Mouse (Mus musculus): ENCODE data around the gene Gm13277. TPM values are rescaled to one million over a fixed set of nuclear protein-coding genes. Genes with fewer than 3 reads are reported as not detected.
"Not testable (repeated sequence)": the region's sequence is repeated elsewhere in the genome, so short reads cannot be mapped to it uniquely, and the experiment has no call there.

Gm13277 gene
- total RNA-seq, 1 experiment = not detected

- Histone ChIP-seq H3K9ac (ENCODE audit: insufficient read depth, low read depth, low read length, poor library complexity, severe bottlenecking) (no peak overlapping the region), H3K36me3 (ENCODE audit: control insufficient read depth, insufficient read depth, low read length, poor library complexity, severe bottlenecking) (no peaks in the 10 kb centered on the region), H3K27ac (ENCODE audit: insufficient read depth, low read depth, low read length, poor library complexity, severe bottlenecking) (no peak overlapping the region), H3K9me3 (ENCODE audit: control insufficient read depth, insufficient read depth, low read depth, low read length) (no peaks in the 10 kb centered on the region), H3K4me1 (ENCODE audit: control insufficient read depth in 2 of 2, insufficient read depth in 2 of 2, low read length in 2 of 2, poor library complexity in 1 of 2) (no peaks in the 10 kb centered on the region), H3K4me3 (ENCODE audit: insufficient read depth in 1 of 2, low read depth in 1 of 2, low read length in 2 of 2, poor library complexity in 1 of 2, severe bottlenecking in 1 of 2) (no peak overlapping the region)
- TF ChIP-seq CHD2 (IDR thresholded peaks at IDR 0.05; ENCODE audit: low read depth, low read length) (no peak), HCFC1 (IDR thresholded peaks at IDR 0.05; ENCODE audit: borderline replicate concordance, insufficient read depth, low read length) (no peak), ZC3H11A (IDR thresholded peaks at IDR 0.05; ENCODE audit: borderline replicate concordance, low read depth, low read length) (no peak), ZNF384 (IDR thresholded peaks at IDR 0.05; ENCODE audit: low read depth, low read length) (no peak), MAFK (IDR thresholded peaks at IDR 0.05; ENCODE audit: insufficient read depth, low read depth, low read length) (no peak)
- no peak for DNase-seq (ENCODE audit: low read depth, low spot score)
- in situ Hi-C loops (cut with MboI; ENCODE audit: low sequenced_read_pairs in 2 of 2, unreplicated experiment in 2 of 2) = no loop called here
Observed at GRCm38 (mm10) chr4:88749926-88750325, 38.5 kb upstream of the Gm13277 start.

- DNase-seq (ENCODE audit: low read depth, low spot score); H3K9ac ChIP-seq (ENCODE audit: insufficient read depth, low read depth, low read length, poor library complexity, severe bottlenecking); in situ Hi-C loops (cut with MboI; ENCODE audit: low sequenced_read_pairs in 2 of 2, unreplicated experiment in 2 of 2); H3K9me3 ChIP-seq (ENCODE audit: control insufficient read depth, insufficient read depth, low read depth, low read length); H3K4me1 ChIP-seq (ENCODE audit: control insufficient read depth in 2 of 2, insufficient read depth in 2 of 2, low read length in 2 of 2, poor library complexity in 1 of 2); H3K4me3 ChIP-seq (ENCODE audit: insufficient read depth in 1 of 2, low read depth in 1 of 2, low read length in 2 of 2, poor library complexity in 1 of 2, severe bottlenecking in 1 of 2); H3K36me3 ChIP-seq (ENCODE audit: control insufficient read depth, insufficient read depth, low read length, poor library complexity, severe bottlenecking); H3K27ac ChIP-seq (ENCODE audit: insufficient read depth, low read depth, low read length, poor library complexity, severe bottlenecking): not testable (repeated sequence)
Observed at GRCm38 (mm10) chr4:88754818-88755340, 33.6 kb upstream of the Gm13277 start, which contains the start of gene Gm13271. TSS of gene Gm13271 (plus strand) at chr4:88754868.

- H3K9me3 ChIP-seq (ENCODE audit: control insufficient read depth, insufficient read depth, low read depth, low read length); H3K9ac ChIP-seq (ENCODE audit: insufficient read depth, low read depth, low read length, poor library complexity, severe bottlenecking); H3K36me3 ChIP-seq (ENCODE audit: control insufficient read depth, insufficient read depth, low read length, poor library complexity, severe bottlenecking); H3K4me3 ChIP-seq (ENCODE audit: insufficient read depth in 1 of 2, low read depth in 1 of 2, low read length in 2 of 2, poor library complexity in 1 of 2, severe bottlenecking in 1 of 2); H3K27ac ChIP-seq (ENCODE audit: insufficient read depth, low read depth, low read length, poor library complexity, severe bottlenecking); H3K4me1 ChIP-seq (ENCODE audit: control insufficient read depth in 2 of 2, insufficient read depth in 2 of 2, low read length in 2 of 2, poor library complexity in 1 of 2); DNase-seq (ENCODE audit: low read depth, low spot score); in situ Hi-C loops (cut with MboI; ENCODE audit: low sequenced_read_pairs in 2 of 2, unreplicated experiment in 2 of 2): not testable (repeated sequence)
Observed at GRCm38 (mm10) chr4:88756581-88757513, 31.6 kb upstream of the Gm13277 start.

GRCm38 (mm10) chr4:88757628-88758031, 30.8 kb upstream of the Gm13277 start:
- H3K27ac ChIP-seq (ENCODE audit: insufficient read depth, low read depth, low read length, poor library complexity, severe bottlenecking); H3K9me3 ChIP-seq (ENCODE audit: control insufficient read depth, insufficient read depth, low read depth, low read length); H3K9ac ChIP-seq (ENCODE audit: insufficient read depth, low read depth, low read length, poor library complexity, severe bottlenecking); DNase-seq (ENCODE audit: low read depth, low spot score); H3K4me1 ChIP-seq (ENCODE audit: control insufficient read depth in 2 of 2, insufficient read depth in 2 of 2, low read length in 2 of 2, poor library complexity in 1 of 2); in situ Hi-C loops (cut with MboI; ENCODE audit: low sequenced_read_pairs in 2 of 2, unreplicated experiment in 2 of 2); H3K36me3 ChIP-seq (ENCODE audit: control insufficient read depth, insufficient read depth, low read length, poor library complexity, severe bottlenecking); H3K4me3 ChIP-seq (ENCODE audit: insufficient read depth in 1 of 2, low read depth in 1 of 2, low read length in 2 of 2, poor library complexity in 1 of 2, severe bottlenecking in 1 of 2): not testable (repeated sequence)

- H3K9ac ChIP-seq (ENCODE audit: insufficient read depth, low read depth, low read length, poor library complexity, severe bottlenecking); H3K4me3 ChIP-seq (ENCODE audit: insufficient read depth in 1 of 2, low read depth in 1 of 2, low read length in 2 of 2, poor library complexity in 1 of 2, severe bottlenecking in 1 of 2); H3K4me1 ChIP-seq (ENCODE audit: control insufficient read depth in 2 of 2, insufficient read depth in 2 of 2, low read length in 2 of 2, poor library complexity in 1 of 2); H3K36me3 ChIP-seq (ENCODE audit: control insufficient read depth, insufficient read depth, low read length, poor library complexity, severe bottlenecking); H3K27ac ChIP-seq (ENCODE audit: insufficient read depth, low read depth, low read length, poor library complexity, severe bottlenecking); H3K9me3 ChIP-seq (ENCODE audit: control insufficient read depth, insufficient read depth, low read depth, low read length); in situ Hi-C loops (cut with MboI; ENCODE audit: low sequenced_read_pairs in 2 of 2, unreplicated experiment in 2 of 2); DNase-seq (ENCODE audit: low read depth, low spot score): not testable (repeated sequence)
Observed at GRCm38 (mm10) chr4:88758751-88759150, 29.7 kb upstream of the Gm13277 start.

GRCm38 (mm10) chr4:88759610-88760268, 28.7 kb upstream of the Gm13277 start, which contains the start of gene Gm13283:
TSS of gene Gm13283 (plus strand) at chr4:88760119.
- H3K27ac ChIP-seq (ENCODE audit: insufficient read depth, low read depth, low read length, poor library complexity, severe bottlenecking); in situ Hi-C loops (cut with MboI; ENCODE audit: low sequenced_read_pairs in 2 of 2, unreplicated experiment in 2 of 2); H3K36me3 ChIP-seq (ENCODE audit: control insufficient read depth, insufficient read depth, low read length, poor library complexity, severe bottlenecking); DNase-seq (ENCODE audit: low read depth, low spot score); H3K9me3 ChIP-seq (ENCODE audit: control insufficient read depth, insufficient read depth, low read depth, low read length); H3K4me3 ChIP-seq (ENCODE audit: insufficient read depth in 1 of 2, low read depth in 1 of 2, low read length in 2 of 2, poor library complexity in 1 of 2, severe bottlenecking in 1 of 2); H3K9ac ChIP-seq (ENCODE audit: insufficient read depth, low read depth, low read length, poor library complexity, severe bottlenecking); H3K4me1 ChIP-seq (ENCODE audit: control insufficient read depth in 2 of 2, insufficient read depth in 2 of 2, low read length in 2 of 2, poor library complexity in 1 of 2): not testable (repeated sequence)

GRCm38 (mm10) chr4:88760431-88760830, 28.0 kb upstream of the Gm13277 start:
- H3K9ac ChIP-seq (ENCODE audit: insufficient read depth, low read depth, low read length, poor library complexity, severe bottlenecking) = not testable (repeated sequence)

More at GRCm38 (mm10) chr4:88760431-88760830, 28.0 kb upstream of the Gm13277 start:
- H3K4me1 ChIP-seq (ENCODE audit: control insufficient read depth in 2 of 2, insufficient read depth in 2 of 2, low read length in 2 of 2, poor library complexity in 1 of 2); H3K36me3 ChIP-seq (ENCODE audit: control insufficient read depth, insufficient read depth, low read length, poor library complexity, severe bottlenecking); H3K9me3 ChIP-seq (ENCODE audit: control insufficient read depth, insufficient read depth, low read depth, low read length); H3K27ac ChIP-seq (ENCODE audit: insufficient read depth, low read depth, low read length, poor library complexity, severe bottlenecking); in situ Hi-C loops (cut with MboI; ENCODE audit: low sequenced_read_pairs in 2 of 2, unreplicated experiment in 2 of 2); H3K4me3 ChIP-seq (ENCODE audit: insufficient read depth in 1 of 2, low read depth in 1 of 2, low read length in 2 of 2, poor library complexity in 1 of 2, severe bottlenecking in 1 of 2); DNase-seq (ENCODE audit: low read depth, low spot score): not testable (repeated sequence)

Measured in ES-E14 (cell line).